Mouse (Mus musculus): Measurements from ENCODE around the gene Zdhhc6. TPM values are rescaled to one million over a fixed set of nuclear protein-coding genes. Genes with fewer than 3 reads are reported as not detected.

Gene Zdhhc6
- total RNA-seq, 2 experiments from 2014 or later, result 19.1 to 19.3 TPM

GRCm38 (mm10) chr19:55313649-55314048 is 2.2 kb downstream of the Zdhhc6 start:
- DNase-seq (ENCODE audit: low spot score), result no peak
- intact Hi-C loops (cut with DNase I), result loop anchor here (10.0 kb wide), 1 partner anchor 209 kb away; no protein-coding TSS in a partner anchor

- intact Hi-C loops (cut with DNase I), result loop anchor here (10.0 kb wide), 1 partner anchor 207 kb away; no protein-coding TSS in a partner anchor
- DNase-seq (ENCODE audit: low spot score), result no peak
Observed at GRCm38 (mm10) chr19:55311874-55312273, 4.0 kb downstream of the Zdhhc6 start.

GRCm38 (mm10) chr19:55305024-55305423 is 10.8 kb downstream of the Zdhhc6 start:
- intact Hi-C loops (cut with DNase I), result no loop called here
- DNase-seq (ENCODE audit: low spot score), result no peak

GRCm38 (mm10) chr19:55300525-55300924 is 15.3 kb downstream of the Zdhhc6 start:
- intact Hi-C loops (cut with DNase I), result no loop called here
- DNase-seq (ENCODE audit: low spot score), result no peak

GRCm38 (mm10) chr19:55299378-55299777 is 16.5 kb downstream of the Zdhhc6 start:
- intact Hi-C loops (cut with DNase I), result no loop called here
- no peak for DNase-seq (ENCODE audit: low spot score)

GRCm38 (mm10) chr19:55297961-55298360 is 17.9 kb downstream of the Zdhhc6 start:
- intact Hi-C loops (cut with DNase I), result no loop called here
- no peak for DNase-seq (ENCODE audit: low spot score)

- intact Hi-C loops (cut with DNase I), result no loop called here
- DNase-seq (ENCODE audit: low spot score), result no peak
Observed at GRCm38 (mm10) chr19:55297489-55297888, 18.3 kb downstream of the Zdhhc6 start.

- no peak for DNase-seq (ENCODE audit: low spot score)
- intact Hi-C loops (cut with DNase I), result no loop called here
Observed at GRCm38 (mm10) chr19:55296301-55296700, 19.5 kb downstream of the Zdhhc6 start.

- DNase-seq (ENCODE audit: low spot score), result no peak
- intact Hi-C loops (cut with DNase I), result no loop called here
Observed at GRCm38 (mm10) chr19:55295556-55295955, 20.3 kb downstream of the Zdhhc6 start.

- DNase-seq (ENCODE audit: low spot score), result no peak
- intact Hi-C loops (cut with DNase I), result no loop called here
Observed at GRCm38 (mm10) chr19:55295075-55295474, 20.8 kb downstream of the Zdhhc6 start.

- intact Hi-C loops (cut with DNase I), result no loop called here
Observed at GRCm38 (mm10) chr19:55293175-55293574, 22.7 kb downstream of the Zdhhc6 start.

GRCm38 (mm10) chr19:55292210-55292850 is 23.5 kb downstream of the Zdhhc6 start:
- no peak for DNase-seq (ENCODE audit: low spot score)
- intact Hi-C loops (cut with DNase I), result no loop called here

More at GRCm38 (mm10) chr19:55293175-55293574, 22.7 kb downstream of the Zdhhc6 start:
- no peak for DNase-seq (ENCODE audit: low spot score)

- DNase-seq (ENCODE audit: low spot score), result no peak
- intact Hi-C loops (cut with DNase I), result no loop called here
Observed at GRCm38 (mm10) chr19:55290621-55291270, 25.1 kb downstream of the Zdhhc6 start.

GRCm38 (mm10) chr19:55288974-55289373 is 26.9 kb downstream of the Zdhhc6 start:
- intact Hi-C loops (cut with DNase I), result no loop called here
- DNase-seq (ENCODE audit: low spot score), result no peak

- intact Hi-C loops (cut with DNase I), result no loop called here
- DNase-seq (ENCODE audit: low spot score), result no peak
Observed at GRCm38 (mm10) chr19:55286034-55286433, 29.8 kb downstream of the Zdhhc6 start.

GRCm38 (mm10) chr19:55284093-55284492 is 31.7 kb downstream of the Zdhhc6 start:
- intact Hi-C loops (cut with DNase I), result no loop called here
- no peak for DNase-seq (ENCODE audit: low spot score)

GRCm38 (mm10) chr19:55276770-55277169 is 39.1 kb downstream of the Zdhhc6 start:
- no peak for DNase-seq (ENCODE audit: low spot score)
- intact Hi-C loops (cut with DNase I), result no loop called here

GRCm38 (mm10) chr19:55276100-55276499 is 39.7 kb downstream of the Zdhhc6 start:
- intact Hi-C loops (cut with DNase I), result no loop called here
- DNase-seq (ENCODE audit: low spot score), result no peak

- DNase-seq (ENCODE audit: low spot score), result no peak
- intact Hi-C loops (cut with DNase I), result no loop called here
Observed at GRCm38 (mm10) chr19:55273340-55273739, 42.5 kb downstream of the Zdhhc6 start.

- DNase-seq (ENCODE audit: low spot score), result no peak
- intact Hi-C loops (cut with DNase I), result no loop called here
Observed at GRCm38 (mm10) chr19:55271448-55271847, 44.4 kb downstream of the Zdhhc6 start.

- intact Hi-C loops (cut with DNase I), result no loop called here
- DNase-seq (ENCODE audit: low spot score), result no peak
Observed at GRCm38 (mm10) chr19:55269051-55269450, 46.8 kb downstream of the Zdhhc6 start.

GRCm38 (mm10) chr19:55268150-55268549 is 47.7 kb downstream of the Zdhhc6 start:
- intact Hi-C loops (cut with DNase I), result no loop called here
- no peak for DNase-seq (ENCODE audit: low spot score)

Data from heart, postnatal 25 days (tissue).